ENCODE assay signal across 25 mouse cellular contexts in the genomic region with DNA sequence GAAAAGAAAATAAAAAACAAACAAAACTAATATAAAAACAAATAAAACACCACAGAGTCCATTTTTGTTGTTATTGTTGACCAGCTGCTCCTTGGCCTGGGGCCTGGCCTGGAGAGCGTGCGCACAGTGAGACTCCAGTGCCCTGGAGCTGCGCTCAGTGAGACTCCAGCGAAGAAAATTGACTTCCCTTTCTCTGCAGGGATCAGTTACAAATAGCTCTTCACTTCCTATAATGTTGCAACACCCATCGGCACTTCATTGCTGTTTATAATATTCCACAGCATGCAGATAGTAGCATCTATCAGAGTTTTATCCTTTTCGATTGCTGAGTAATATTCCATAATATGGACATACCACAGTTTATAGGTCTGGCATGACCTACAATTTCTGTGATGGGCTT. TPM values are rescaled to one million over a fixed set of nuclear protein-coding genes. Genes with fewer than 3 reads are reported as not detected.
DNase-seq lines count a peak whose midpoint lies in the region; ATAC-seq and TF ChIP-seq lines count a peak whose summit lies in the region.
"Had no signal": no experiment of that assay in that cellular context is flagged by ENCODE, and none has a peak within 500 bp of the region (broad histone marks: within the 10 kb centered on the region; RNA-seq: fewer than 3 reads in every experiment).

No protein-coding gene starts in this region.

- no peak overlapping the region for H3K9ac ChIP-seq in liver, adult 2 months (ENCODE audit: low read depth, low read length)
- H3K9ac ChIP-seq: embryonic facial prominence, embryonic 12.5 days; embryonic facial prominence, embryonic 15.5 days; forebrain, postnatal 0 days; heart, embryonic 13.5 days; hindbrain, embryonic 14.5 days had no signal

- no peak overlapping the region for H3K4me3 ChIP-seq in liver, adult 2 months (ENCODE audit: insufficient read depth, low read depth, low read length)
- H3K4me3 ChIP-seq in cortical plate, adult 2 months (ENCODE audit: insufficient read depth, low read length), result no peak overlapping the region
- H3K4me3 ChIP-seq in midbrain, embryonic 10.5 days, result no peak overlapping the region
- H3K4me3 ChIP-seq: embryonic facial prominence, embryonic 12.5 days; embryonic facial prominence, embryonic 15.5 days; gastrocnemius, adult 2 months; heart, embryonic 10.5 days; heart, embryonic 13.5 days had no signal

- TF ChIP-seq CTCF in liver, adult 2 months (IDR thresholded peaks at IDR 0.05; ENCODE audit: low read depth, low read length), result no peak
- TF ChIP-seq CTCF in cortical plate, adult 2 months (IDR thresholded peaks at IDR 0.05; ENCODE audit: extremely low read depth, insufficient read depth, low read length), result no peak

- peak; percentile 72 for ATAC-seq in megakaryocyte progenitor cell, adult 5-6 weeks (replicated peaks; ENCODE audit: poor library complexity)
- ATAC-seq: CD4-positive, CD25-positive, alpha-beta regulatory T cell, adult 4 months had no signal

- WGBS in liver, adult 2 months, result 62% methylated on average over 6 of the region's 6 CpGs
- 85% methylated on average over 6 of the region's 6 CpGs for WGBS in midbrain, embryonic 10.5 days

- H3K79me2 ChIP-seq in liver, adult 2 months (ENCODE audit: control insufficient read depth, insufficient read depth, low read length), result peaks cover 60% of the 10 kb centered on the region; the same call in 1 of the 2 replicates

- TF ChIP-seq POLR2A in liver, adult 2 months (IDR thresholded peaks at IDR 0.05; ENCODE audit: extremely low read depth, insufficient read depth, low read length), result no peak
- TF ChIP-seq POLR2A in cortical plate, adult 2 months (IDR thresholded peaks at IDR 0.05; ENCODE audit: extremely low read depth, insufficient read depth, low read length), result no peak

- H3K36me3 ChIP-seq in liver, adult 2 months (ENCODE audit: control insufficient read depth, insufficient read depth, low read length), result no peaks in the 10 kb centered on the region
- no peaks in the 10 kb centered on the region for H3K36me3 ChIP-seq in midbrain, embryonic 10.5 days
- H3K36me3 ChIP-seq: embryonic facial prominence, embryonic 12.5 days; embryonic facial prominence, embryonic 15.5 days; heart, embryonic 10.5 days; heart, embryonic 13.5 days had no signal

- peaks cover 40% of the 10 kb centered on the region for H3K4me1 ChIP-seq in liver, adult 2 months (ENCODE audit: control insufficient read depth, insufficient read depth, low read length)
- peaks cover 11% of the 10 kb centered on the region for H3K4me1 ChIP-seq in cortical plate, adult 2 months (ENCODE audit: control insufficient read depth, insufficient read depth, low read length)
- peaks cover 44% of the 10 kb centered on the region for H3K4me1 ChIP-seq in midbrain, embryonic 10.5 days
- H3K4me1 ChIP-seq: embryonic facial prominence, embryonic 12.5 days had no signal

- intact Hi-C loops in left cerebral cortex, postnatal 10 days (cut with DNase I), result loop anchor here (5.0 kb wide), 1 partner anchor 101 kb away; no protein-coding TSS in a partner anchor

- DNase-seq in liver, adult 2 months (ENCODE audit: extremely low read depth, low read depth, low spot score), result peak; percentile 25
- no peak for DNase-seq in liver
- DNase-seq in left cerebral cortex, postnatal 10 days (ENCODE audit: extremely low spot score in 1 of 2, low spot score in 2 of 2), result no peak
- no peak for DNase-seq in midbrain, embryonic 10.5 days (ENCODE audit: low spot score)
- DNase-seq: adrenal gland, adult 2 months; adrenal gland, postnatal 14 days; cerebellum, adult 11-12 months; cerebellum, adult 8-10 months; cerebellum, postnatal 10 days; cerebellum, postnatal 36 days; forebrain, postnatal 0 days; gastrocnemius, adult 2 months; gastrocnemius, postnatal 14 days; heart, adult 18-20 months; heart, postnatal 14 days; heart, postnatal 4 days had no signal

- no peaks in the 10 kb centered on the region for H3K9me3 ChIP-seq in midbrain, embryonic 10.5 days (replicated peaks)
- H3K9me3 ChIP-seq: embryonic facial prominence, embryonic 12.5 days; embryonic facial prominence, embryonic 15.5 days; heart, embryonic 10.5 days; heart, embryonic 13.5 days had no signal

- no peaks in the 10 kb centered on the region for H3K27me3 ChIP-seq in liver, adult 2 months (ENCODE audit: control insufficient read depth, insufficient read depth, low read length)
- H3K27me3 ChIP-seq in midbrain, embryonic 10.5 days (ENCODE audit: low read depth, poor library complexity, severe bottlenecking), result no peaks in the 10 kb centered on the region
- H3K27me3 ChIP-seq: embryonic facial prominence, embryonic 12.5 days; embryonic facial prominence, embryonic 15.5 days had no signal

- H3K27ac ChIP-seq in liver, adult 2 months (replicated peaks; ENCODE audit: insufficient read depth, low read depth, low read length), result no peak overlapping the region
- H3K27ac ChIP-seq in cortical plate, adult 2 months (ENCODE audit: insufficient read depth, low read length), result peak overlapping the region; percentile 67; the same call in 1 of the 2 replicates
- no peak overlapping the region for H3K27ac ChIP-seq in midbrain, embryonic 10.5 days (replicated peaks)
- H3K27ac ChIP-seq: embryonic facial prominence, embryonic 12.5 days; embryonic facial prominence, embryonic 15.5 days; gastrocnemius, adult 2 months; heart, embryonic 10.5 days; heart, embryonic 13.5 days had no signal

RNA-seq across cellular contexts. Expression of gene Clmn, which starts 28.6 kb away (rescaled TPM):
- total RNA-seq in liver, adult 2 months (2014; rRNA removed), result 20.4 and 22.4 TPM in 2 replicates
- polyA plus RNA-seq in liver, adult 2 months (2012; rRNA removed), result 12.1 and 13.7 TPM in 2 replicates
- polyA plus RNA-seq in cortical plate, adult 2 months (2012; rRNA removed), result 20.6 and 21.2 TPM in 2 replicates
- total RNA-seq in megakaryocyte progenitor cell, adult 5-6 weeks (2015), result 0.10 TPM in 1 of 2 replicates, not detected in the other
- total RNA-seq in megakaryocyte progenitor cell, adult 5-6 weeks (2017), result not detected in 2 replicates
- total RNA-seq in left cerebral cortex, postnatal 10 days (2021), result 10 to 100 TPM; 18.1 to 24.5 TPM
- polyA plus RNA-seq in midbrain, embryonic 10.5 days (2016; fragmentation: Nextera tagmentation; extraction: Ambion mirVana), result 1.7 and 1.9 TPM in 2 replicates
- total RNA-seq: MEL had no signal
- polyA plus RNA-seq: CD4-positive, CD25-positive, alpha-beta regulatory T cell, adult 4 months had no signal

Comparison
In these comparisons a context has a peak if more than half of its experiments do, and no peak if none do; other contexts are left out.
1. RNA of gene Clmn, which starts 28.6 kb away (total RNA-seq): 18.1 to 24.5 TPM in left cerebral cortex, postnatal 10 days and 20.4 to 22.4 TPM in liver, adult 2 months; 0.10 TPM in megakaryocyte progenitor cell, adult 5-6 weeks; every median in the first group is over 10 times any median in the second.